Mouse (Mus musculus): ENCODE data around the gene Man2a1. TPM values are rescaled to one million over a fixed set of nuclear protein-coding genes. Genes with fewer than 3 reads are reported as not detected.

Gene Man2a1
- 17.3 TPM for polyA plus RNA-seq (2017; shearing (Covaris generic))

GRCm38 (mm10) chr17:64600372-64601090, at the start of gene Man2a1:
TSS of gene Man2a1 (plus strand) at chr17:64600736.

Other genes starting within 250 kb of the Man2a1 start
- gene 4930583I09Rik, start 235.3 kb downstream of the Man2a1 start, polyA plus RNA-seq (2017; shearing (Covaris generic)), result not detected

Data from CD4-positive, CD25-positive, alpha-beta regulatory T cell, adult 9 weeks (primary cell).